Mouse (Mus musculus) G1E (cell line): ENCODE data around the gene Klk1b4.
"Not testable (repeated sequence)": the region's sequence is repeated elsewhere in the genome, so short reads cannot be mapped to it uniquely, and the experiment has no call there.

ENCODE experiments used
- CTCF ChIP-seq: IDR thresholded peaks from 2 replicates; pipeline ENCODE4 v1.5.1; 2012; ENCODE audit warnings: low read depth, low read length, inconsistent platforms, mixed read lengths
- GATA1 ChIP-seq: IDR thresholded peaks from 2 replicates; pipeline ENCODE4 v1.6.1; 2012; ENCODE audit warnings: borderline replicate concordance, low read length, inconsistent platforms, mixed read lengths
- TAL1 ChIP-seq: conservative IDR thresholded peaks from 2 replicates; pipeline ENCODE4 v1.6.1; 2012; ENCODE audit warnings: low read depth, low read length, inconsistent platforms, mixed read lengths

DNA sequence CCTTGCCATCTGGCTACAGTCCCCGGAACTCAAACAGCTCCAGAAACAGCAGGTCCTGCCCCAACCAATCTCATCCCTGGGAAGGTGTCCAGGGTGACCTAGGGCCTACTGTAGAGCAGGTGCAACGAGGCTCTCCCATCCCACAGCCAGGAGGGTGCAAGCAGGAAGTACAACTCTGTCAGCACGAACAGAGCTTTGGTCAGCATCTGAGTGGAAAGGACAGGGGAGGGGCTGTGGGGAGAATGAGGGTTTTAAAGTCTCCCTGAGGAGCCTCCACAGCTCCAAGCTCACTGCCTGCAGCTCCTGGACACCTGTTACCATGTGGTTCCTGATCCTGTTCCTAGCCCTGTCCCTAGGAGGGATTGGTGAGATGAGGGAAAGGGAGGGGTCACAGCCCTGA lies at the start of gene Klk1b4:
- TF ChIP-seq GATA1, CTCF, TAL1: not testable (repeated sequence)
